Mouse (Mus musculus): ENCODE measurements at regions not wholly inside any gene's neighbourhood (a gene's known extent, or its start where the extent isn't known, plus 50 kb on each side); places are given as distances from the start of the nearest gene placed in this dataset.
A peak's percentile ranks its signal among the peaks of the same experiment; 100 is the strongest.

GRCm38 (mm10) chr2:79510485-79511094, 54.0 kb upstream of the Cerkl start:
- DNase-seq (ENCODE audit: low read depth, low spot score) = no peak

DNA sequence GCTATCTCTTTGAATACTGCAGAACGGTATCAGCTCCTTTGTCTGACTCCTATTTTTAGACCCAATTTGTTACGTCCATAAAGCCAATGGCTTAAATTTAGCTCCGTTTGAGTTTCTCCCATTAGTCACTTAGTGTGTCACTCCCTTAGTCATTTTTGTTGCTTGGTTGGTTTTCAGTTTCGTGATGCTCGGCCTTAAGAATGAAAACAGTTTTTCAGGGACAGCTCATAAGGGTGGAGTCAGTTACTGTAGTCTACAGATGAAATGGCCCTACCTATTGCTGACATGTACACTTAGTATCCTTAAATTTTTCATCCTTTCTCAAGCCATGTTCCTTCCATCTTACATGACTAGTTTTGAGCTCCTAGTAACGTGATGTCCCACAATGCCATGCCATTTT, 54.5 kb upstream of the Cerkl start:
- no peak for DNase-seq (ENCODE audit: low read depth, low spot score)

- DNase-seq (ENCODE audit: low read depth, low spot score) = peak; percentile 45
These were observed 55.2 kb upstream of the Cerkl start for GRCm38 (mm10) chr2:79511676-79512323.

GRCm38 (mm10) chr2:79512374-79512773, 55.8 kb upstream of the Cerkl start:
- DNase-seq (ENCODE audit: low read depth, low spot score) = no peak

DNA sequence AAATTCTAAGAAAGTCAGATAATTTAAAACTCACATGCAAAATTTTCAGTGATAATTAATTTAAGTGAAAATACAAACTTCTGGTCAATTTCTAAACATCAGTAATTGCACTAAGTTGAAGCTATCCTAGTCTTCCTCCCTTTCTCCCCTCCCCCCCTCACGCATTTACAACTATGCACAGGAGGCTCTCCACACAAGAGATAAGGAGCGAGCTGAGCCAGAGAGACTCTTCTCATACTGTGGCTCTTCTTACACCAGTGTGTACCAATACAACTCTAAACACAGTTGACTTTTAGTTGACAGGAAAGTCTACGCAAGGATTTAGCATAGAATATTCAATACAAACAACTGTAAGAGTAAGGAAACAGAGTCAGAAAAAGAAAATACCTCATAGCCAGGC, 57.1 kb upstream of the Cerkl start:
- no peak for DNase-seq (ENCODE audit: low read depth, low spot score)

DNA sequence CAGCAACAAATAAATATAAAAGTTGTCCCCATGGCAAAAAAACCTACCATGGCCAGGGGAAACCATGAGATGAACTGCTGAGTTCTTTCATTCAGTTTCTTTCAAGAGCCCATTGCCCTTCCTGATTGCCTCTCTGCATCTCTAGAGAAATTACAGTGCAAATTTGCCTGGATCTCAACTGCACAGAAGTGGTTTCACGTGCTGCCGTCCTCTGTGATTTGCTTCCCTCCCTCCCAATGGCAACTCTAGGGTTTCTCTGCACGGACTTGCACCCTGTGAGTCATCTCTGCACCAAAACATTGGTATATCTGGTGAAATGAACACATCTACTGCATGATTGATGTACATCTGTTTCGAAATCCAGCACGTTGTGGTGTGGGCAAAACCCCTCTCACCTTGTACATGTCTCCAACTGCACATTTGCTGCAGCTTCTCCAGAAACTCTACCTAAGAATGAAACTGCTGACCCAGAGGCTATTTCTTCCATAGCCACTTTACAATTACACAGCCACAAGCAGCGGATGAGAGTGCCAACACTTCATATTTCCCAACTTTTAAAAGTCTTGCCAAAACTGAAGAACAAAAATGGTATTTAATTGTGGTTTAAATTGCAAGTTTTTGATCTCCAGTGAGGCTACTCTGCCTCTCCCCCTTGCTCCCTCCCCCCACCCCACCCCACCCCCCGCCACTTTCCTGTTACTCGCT, 61.6 kb upstream of the Cerkl start:
- no peak for DNase-seq (ENCODE audit: low read depth, low spot score)

DNA sequence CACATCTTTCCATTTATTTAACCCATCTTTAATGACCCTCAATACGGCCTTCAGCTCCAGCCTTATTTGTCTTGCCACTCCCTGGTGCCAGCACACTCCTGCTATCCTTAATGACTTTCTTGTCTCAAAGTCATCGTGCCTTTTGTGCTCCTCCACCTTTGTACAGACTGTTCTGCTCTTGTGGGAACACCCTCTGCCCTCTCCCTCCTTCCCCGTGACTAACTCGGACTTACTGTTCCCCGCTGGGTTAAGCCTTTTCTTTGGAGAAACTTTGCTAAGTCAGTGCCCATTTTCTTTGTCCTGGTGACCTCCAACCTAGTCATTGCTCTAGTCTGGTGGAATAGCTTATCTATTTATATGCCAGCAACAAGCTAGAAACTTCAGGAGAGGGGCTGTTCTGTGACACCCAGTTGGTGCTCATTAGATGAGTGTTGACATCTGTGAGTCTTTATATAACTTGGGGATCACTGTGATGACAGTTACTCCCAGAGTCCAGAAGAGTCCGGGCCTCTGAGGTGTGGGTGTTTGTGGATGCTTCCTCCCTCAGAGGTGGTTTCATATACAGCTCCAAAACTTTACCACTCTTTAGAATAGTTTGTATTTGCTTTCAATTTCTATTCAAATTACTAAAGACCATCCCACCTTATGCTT, 63.3 kb upstream of the Cerkl start:
- no peak for DNase-seq (ENCODE audit: low read depth, low spot score)

- no peak for DNase-seq (ENCODE audit: low read depth, low spot score)
These were observed 66.9 kb upstream of the Cerkl start for GRCm38 (mm10) chr2:79523441-79523840.

- DNase-seq (ENCODE audit: low read depth, low spot score) = no peak
These were observed 70.9 kb upstream of the Cerkl start for GRCm38 (mm10) chr2:79527529-79527928.

DNA sequence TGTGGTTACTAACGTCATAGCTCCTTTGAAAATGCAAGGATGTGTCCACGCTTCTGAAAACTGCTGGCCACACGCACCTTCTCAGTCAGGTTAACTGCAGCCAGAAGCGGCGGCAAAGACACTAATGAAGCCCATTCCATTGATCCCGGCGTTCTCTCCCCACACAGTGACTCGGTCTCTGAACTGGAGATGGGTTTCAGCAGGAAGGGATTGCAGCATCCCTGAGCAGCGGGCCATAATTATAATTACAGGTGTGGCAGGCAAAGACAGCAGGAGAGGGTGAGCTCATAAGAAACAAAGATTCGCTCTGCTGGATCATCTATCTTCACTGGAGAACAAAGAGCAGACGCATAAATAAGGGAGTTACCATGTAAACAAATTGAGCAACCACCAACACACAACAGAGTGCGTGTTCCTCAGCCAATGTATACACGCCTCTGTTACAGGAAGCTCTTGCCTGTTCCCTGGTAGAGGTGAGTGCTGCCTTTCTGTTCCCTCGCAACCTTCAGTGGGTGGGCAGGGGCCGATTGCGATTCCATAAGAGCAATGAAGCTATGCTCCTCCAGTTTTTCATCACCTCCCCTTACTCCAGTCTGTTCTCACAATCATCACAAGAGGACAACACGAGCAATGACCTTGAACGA, 71.9 kb upstream of the Cerkl start:
- no peak for DNase-seq (ENCODE audit: low read depth, low spot score)

- DNase-seq (ENCODE audit: low read depth, low spot score) = no peak
These were observed 72.6 kb upstream of the Cerkl start for GRCm38 (mm10) chr2:79529185-79529584.

DNA sequence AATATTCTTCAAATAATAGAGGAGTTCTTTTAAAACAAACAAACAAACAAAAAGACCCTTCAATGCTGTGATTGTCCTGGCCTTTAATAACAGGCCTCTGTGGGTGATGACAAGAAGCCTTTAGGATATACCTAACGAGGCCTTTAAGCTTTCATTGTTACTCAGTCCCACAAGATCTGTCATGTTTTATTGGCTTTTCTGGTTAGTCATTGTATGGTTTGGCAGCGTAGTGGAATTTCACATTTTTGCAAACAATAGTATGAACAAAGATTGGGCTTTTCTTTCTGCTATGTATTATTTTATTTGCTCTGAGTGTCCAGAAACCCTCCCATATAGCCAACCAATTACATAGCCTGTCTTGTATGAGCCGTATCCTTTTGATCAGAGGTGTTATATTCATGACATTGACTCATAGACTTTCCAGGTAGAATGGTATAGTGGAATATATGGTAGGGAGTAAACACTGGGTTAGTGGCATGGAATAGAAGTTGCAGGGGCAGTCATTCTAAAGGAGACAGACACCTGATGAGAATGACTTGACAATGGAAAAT, 76.1 kb upstream of the Cerkl start:
- no peak for DNase-seq (ENCODE audit: low read depth, low spot score)

GRCm38 (mm10) chr2:79537126-79537875, 80.7 kb upstream of the Cerkl start:
- no peak for DNase-seq (ENCODE audit: low read depth, low spot score)

- DNase-seq (ENCODE audit: low read depth, low spot score) = no peak
These were observed 83.8 kb upstream of the Cerkl start for GRCm38 (mm10) chr2:79540384-79540783.

DNA sequence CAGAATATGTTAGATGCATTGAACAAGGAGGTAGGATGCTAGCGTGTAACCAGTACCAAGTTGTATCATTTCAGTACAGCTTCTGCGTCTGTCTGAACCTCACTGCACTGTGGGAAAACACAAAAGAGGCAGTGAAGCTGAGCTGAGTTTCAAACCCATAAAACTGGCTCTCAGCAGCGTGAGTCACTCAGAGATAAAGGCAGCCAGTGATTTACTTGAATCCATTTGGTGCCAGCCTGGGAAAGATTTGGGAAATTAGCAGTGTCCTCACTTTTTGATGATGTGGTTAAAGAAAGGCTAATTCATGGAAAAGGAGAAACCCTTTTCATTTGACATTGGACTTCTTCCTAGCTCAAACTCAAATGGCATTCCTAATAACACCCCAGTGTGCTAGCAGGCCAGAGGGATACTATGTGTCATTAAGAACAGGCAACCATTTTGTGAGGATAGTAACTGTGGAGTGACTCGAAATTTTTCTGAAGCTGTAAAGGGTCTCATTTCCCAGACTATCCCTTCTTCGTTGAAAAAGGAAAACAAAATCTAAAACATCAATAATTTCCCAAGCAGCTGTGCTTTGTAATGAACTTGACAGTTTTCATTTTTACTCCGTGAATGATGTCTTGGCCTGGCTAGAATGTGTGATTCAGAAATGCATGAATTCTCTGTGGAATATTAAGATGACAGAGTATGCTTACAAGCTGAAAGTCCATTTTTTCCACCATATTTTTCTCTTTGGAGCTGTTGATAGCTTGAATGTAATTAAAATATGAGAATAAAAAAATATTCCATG, 85.8 kb upstream of the Cerkl start:
- no peak for DNase-seq (ENCODE audit: low read depth, low spot score)

- DNase-seq (ENCODE audit: low read depth, low spot score) = no peak
These were observed 86.9 kb upstream of the Cerkl start for GRCm38 (mm10) chr2:79543456-79543855.

GRCm38 (mm10) chr2:79543948-79544792, 87.6 kb upstream of the Cerkl start:
- no peak for DNase-seq (ENCODE audit: low read depth, low spot score)

- no peak for DNase-seq (ENCODE audit: low read depth, low spot score)
These were observed 88.2 kb upstream of the Cerkl start for GRCm38 (mm10) chr2:79544793-79545260.

DNA sequence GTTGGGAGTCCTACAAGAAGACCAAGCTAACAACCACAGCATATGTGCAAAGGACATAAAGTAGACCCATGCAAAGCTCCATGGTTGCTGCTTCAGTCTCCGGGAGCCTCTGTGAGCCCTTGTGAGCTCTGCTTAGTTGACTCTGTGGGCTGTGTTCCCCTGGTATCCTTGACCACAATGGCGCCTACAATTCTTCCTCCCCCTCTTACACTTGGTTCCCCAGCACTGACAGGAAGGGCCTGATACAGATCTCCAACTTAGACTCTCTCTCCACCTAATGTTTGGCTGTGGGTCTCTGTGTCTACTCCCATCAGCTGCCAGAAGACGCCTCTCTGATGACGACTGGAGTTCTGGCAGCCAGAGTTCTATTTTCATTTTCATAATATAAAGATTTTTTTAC, 88.9 kb upstream of the Itprid2 start:
- DNase-seq (ENCODE audit: low read depth, low spot score) = no peak

Measured in retina, postnatal 7 days (tissue).